Mouse (Mus musculus) spleen, adult 2 months (tissue): ENCODE data around the gene Agpat4.

Source experiments
- CTCF ChIP-seq: fragments of 200-500 bp; IDR thresholded peaks from 2 replicates; pipeline ENCODE4 v1.5.1; 2011; ENCODE audit warnings: mild to moderate bottlenecking, inconsistent platforms; ENCODE audit not compliant: insufficient read depth, insufficient read length, insufficient replicate concordance; ENCODE audit errors: extremely low read depth
- POLR2A ChIP-seq: fragments of 200-500 bp; IDR thresholded peaks from 2 replicates; pipeline ENCODE4 v1.6.1; 2011; ENCODE audit warnings: low read depth, low read length, inconsistent platforms

GRCm38 (mm10) chr17:12157203-12157602, 38.7 kb downstream of the Agpat4 start:
- no peak for TF ChIP-seq CTCF
- TF ChIP-seq POLR2A: no peak
